Mouse (Mus musculus) embryonic fibroblast, embryonic 13.5 days (primary cell): ENCODE results near the gene Col20a1. TPM values are rescaled to one million over a fixed set of nuclear protein-coding genes. Genes with fewer than 3 reads are reported as not detected.
A peak's percentile ranks its signal among the peaks of the same experiment; 100 is the strongest.

Source experiments
- H3K27ac ChIP-seq: 2 replicates; pipeline ENCODE4 v1.5.1; 2012; ENCODE audit warnings: low read length, control low read depth, inconsistent platforms; ENCODE audit not compliant: insufficient read depth
- H3K4me1 ChIP-seq: 2 replicates; pipeline ENCODE4 v1.6.1; 2011; ENCODE audit warnings: low read length; ENCODE audit not compliant: control insufficient read depth, insufficient read depth
- H3K4me3 ChIP-seq: 2 replicates; pipeline ENCODE4 v1.5.1; 2011; ENCODE audit warnings: mild to moderate bottlenecking, control low read depth, low read length; ENCODE audit not compliant: insufficient read depth
- CTCF ChIP-seq: IDR thresholded peaks from 2 replicates; pipeline ENCODE4 v1.5.1; 2011; ENCODE audit warnings: mild to moderate bottlenecking, control low read depth, low read length, moderate library complexity, borderline replicate concordance; ENCODE audit not compliant: insufficient read depth
- POLR2A ChIP-seq: IDR thresholded peaks from 2 replicates; pipeline ENCODE4 v1.6.1; 2011; ENCODE audit warnings: low read depth, mild to moderate bottlenecking, control low read depth, low read length, moderate library complexity
- polyA plus RNA-seq: library from polyadenylated mRNA; stranded (reverse); fragments of >200 nt; gene quantifications from 2 replicates; pipeline ENCODE4 v1.2.4, GENCODE M21; 2011; ENCODE audit warnings: low read depth; ENCODE audit not compliant: missing spikeins, insufficient read length

Col20a1 gene
- polyA plus RNA-seq, 1 experiment = 0.23 TPM

GRCm38 (mm10) chr2:181035186-181035585 is 48.9 kb downstream of the Col20a1 start:
- Histone ChIP-seq H3K4me1 (no peaks in the 10 kb centered on the region), H3K4me3 (no peak overlapping the region), H3K27ac (no peak overlapping the region)
- TF ChIP-seq POLR2A (no peak), CTCF (no peak)

- no peak overlapping the region for H3K27ac ChIP-seq
- no peak overlapping the region for H3K4me3 ChIP-seq
- TF ChIP-seq CTCF = no peak
- TF ChIP-seq POLR2A = no peak
- no peaks in the 10 kb centered on the region for H3K4me1 ChIP-seq
Observed at GRCm38 (mm10) chr2:181036561-181036960, 50.2 kb downstream of the Col20a1 start.

DNA sequence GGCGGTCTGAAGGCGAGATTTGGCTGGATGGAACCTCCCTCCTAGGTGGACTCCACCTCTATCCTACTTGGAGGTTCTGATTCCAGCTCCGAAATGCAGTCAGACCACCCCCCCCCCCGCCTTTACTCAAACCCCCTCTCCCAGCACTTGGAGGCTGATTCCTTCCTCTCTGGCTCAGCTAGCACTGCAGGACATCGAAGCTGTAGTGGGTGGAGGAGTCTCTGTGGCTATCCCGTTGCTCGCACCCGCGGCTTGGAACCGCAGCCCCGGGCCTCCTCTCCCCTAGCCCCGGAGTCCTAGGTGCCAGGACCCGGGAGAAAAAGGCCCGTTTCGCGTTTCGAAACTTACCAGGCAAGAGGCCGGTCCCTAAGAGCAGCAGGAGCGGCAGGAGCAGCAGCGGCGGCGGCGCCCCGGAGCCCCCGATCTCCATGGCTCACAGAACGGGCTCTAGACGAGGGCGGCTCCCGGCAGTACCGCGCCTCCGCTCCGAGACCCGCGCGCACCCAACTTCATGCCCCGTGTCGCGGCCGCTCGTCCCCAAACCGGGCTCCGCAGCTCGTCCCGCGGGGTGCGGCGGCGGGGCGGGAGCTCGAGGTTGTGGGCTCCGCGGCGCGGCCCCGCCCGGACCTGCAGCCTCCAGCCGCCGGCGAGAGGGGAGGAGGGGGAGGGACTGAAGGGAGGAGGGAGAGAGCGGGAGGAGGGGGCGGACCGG is 52.5 kb downstream of the Col20a1 start:
- no peak overlapping the region for H3K27ac ChIP-seq
- no peaks in the 10 kb centered on the region for H3K4me1 ChIP-seq
- no peak for TF ChIP-seq POLR2A
- H3K4me3 ChIP-seq = peak overlapping the region; percentile 8; the same call in 1 of the 2 replicates

DNA sequence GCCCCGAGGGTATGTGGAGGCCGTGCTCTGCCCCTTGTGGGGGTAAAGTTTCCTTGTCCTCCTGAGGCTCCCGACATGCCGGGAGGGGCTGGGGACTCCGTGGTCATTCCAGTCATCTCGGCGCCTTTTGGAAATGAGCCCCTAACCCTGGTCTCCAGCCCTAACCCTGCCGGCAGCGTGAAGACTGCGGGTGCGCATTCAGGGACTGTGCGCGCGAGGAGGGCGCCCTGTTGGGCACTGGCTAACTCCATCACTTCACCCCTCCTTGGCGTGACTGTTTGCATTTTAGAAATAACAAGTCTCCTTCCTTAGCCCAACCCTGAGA is 53.0 kb downstream of the Col20a1 start:
- no peak for TF ChIP-seq CTCF
- Histone ChIP-seq H3K4me3 (peak overlapping the region; percentile 8; the same call in 1 of the 2 replicates), H3K27ac (no peak overlapping the region), H3K4me1 (no peaks in the 10 kb centered on the region)

DNA sequence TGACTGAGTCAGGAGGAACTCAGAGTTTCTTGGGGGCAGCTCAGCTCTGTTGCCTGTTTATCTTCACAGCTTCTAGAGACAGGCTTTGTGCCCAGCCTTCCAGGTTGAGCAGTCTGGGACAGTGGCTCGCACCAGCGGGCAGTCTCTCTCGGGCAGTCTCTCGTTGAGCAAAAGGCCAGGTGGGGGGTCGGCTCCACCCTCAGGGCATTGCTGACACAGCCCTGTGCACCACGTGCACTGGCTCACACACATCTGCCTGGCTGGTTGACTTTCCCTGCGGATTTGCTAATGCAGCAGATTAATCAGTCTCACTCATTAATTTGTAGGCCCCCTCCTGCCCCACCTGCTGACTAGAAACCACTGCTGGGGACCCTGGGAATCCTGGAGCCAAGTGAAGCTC is 55.6 kb downstream of the Col20a1 start:
- no peaks in the 10 kb centered on the region for H3K4me1 ChIP-seq
- no peak overlapping the region for H3K4me3 ChIP-seq
- no peak for TF ChIP-seq POLR2A
- H3K27ac ChIP-seq = no peak overlapping the region

- Histone ChIP-seq H3K27ac (no peak overlapping the region), H3K4me3 (no peak overlapping the region), H3K4me1 (no peaks in the 10 kb centered on the region)
- TF ChIP-seq POLR2A (no peak), CTCF (no peak)
Observed at GRCm38 (mm10) chr2:181042376-181042775, 56.0 kb downstream of the Col20a1 start.

DNA sequence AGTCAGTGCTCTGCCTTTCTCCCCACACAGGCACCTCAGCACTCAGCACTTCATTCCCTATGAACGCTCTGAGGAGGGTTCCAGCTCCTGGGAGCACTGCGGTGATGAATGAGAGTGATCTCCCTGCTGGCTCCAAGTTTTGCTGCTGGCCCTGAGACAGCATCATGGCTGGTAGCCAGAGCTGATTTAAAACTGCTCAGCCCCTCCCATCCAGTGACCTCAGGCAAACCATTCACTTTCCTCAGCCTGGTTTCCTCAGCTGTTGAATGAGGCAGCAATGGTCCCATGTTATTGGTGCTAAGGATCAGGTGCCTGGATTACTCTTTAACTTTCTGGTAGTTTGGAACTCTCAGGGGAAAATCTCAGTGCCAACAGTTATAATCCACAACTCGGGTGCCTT is 57.1 kb downstream of the Col20a1 start, which contains the start of gene Chrna4:
Gene Chrna4 (minus strand): TSS at position 110 of the 400 bp plus-strand sequence.
- Histone ChIP-seq H3K4me3 (no peak within 1 kb of the TSS), H3K4me1 (no peaks in the 10 kb centered on the region), H3K27ac (no peak within 1 kb of the TSS)
- no peak for TF ChIP-seq CTCF
- no peak for TF ChIP-seq POLR2A

DNA sequence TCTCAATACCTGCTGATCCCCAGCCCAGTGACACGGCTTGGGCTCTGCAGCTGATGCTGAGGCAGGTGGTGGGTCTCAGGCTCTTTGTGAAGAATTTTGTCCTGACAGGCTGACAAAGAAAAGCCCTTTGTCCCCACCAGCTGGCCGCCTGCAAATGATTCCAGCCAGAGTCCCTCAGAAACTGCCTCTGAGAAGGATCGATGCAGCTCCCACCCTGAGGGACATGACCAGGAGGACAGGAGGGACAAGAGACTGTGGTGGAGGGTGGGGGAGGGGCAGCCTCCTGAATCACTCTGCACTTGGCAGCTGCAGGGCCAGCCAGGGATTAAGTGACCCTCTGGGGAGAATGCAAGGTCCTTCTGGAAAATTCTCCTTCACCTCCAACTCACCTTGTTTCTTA is 57.7 kb downstream of the Col20a1 start:
- no peak for TF ChIP-seq POLR2A
- TF ChIP-seq CTCF = no peak
- H3K4me3 ChIP-seq = no peak overlapping the region
- no peak overlapping the region for H3K27ac ChIP-seq
- no peaks in the 10 kb centered on the region for H3K4me1 ChIP-seq

- no peak overlapping the region for H3K4me3 ChIP-seq
- no peak overlapping the region for H3K27ac ChIP-seq
- no peaks in the 10 kb centered on the region for H3K4me1 ChIP-seq
- TF ChIP-seq CTCF (no peak), POLR2A (no peak)
Observed at GRCm38 (mm10) chr2:181048252-181048945, 62.1 kb downstream of the Col20a1 start.

DNA sequence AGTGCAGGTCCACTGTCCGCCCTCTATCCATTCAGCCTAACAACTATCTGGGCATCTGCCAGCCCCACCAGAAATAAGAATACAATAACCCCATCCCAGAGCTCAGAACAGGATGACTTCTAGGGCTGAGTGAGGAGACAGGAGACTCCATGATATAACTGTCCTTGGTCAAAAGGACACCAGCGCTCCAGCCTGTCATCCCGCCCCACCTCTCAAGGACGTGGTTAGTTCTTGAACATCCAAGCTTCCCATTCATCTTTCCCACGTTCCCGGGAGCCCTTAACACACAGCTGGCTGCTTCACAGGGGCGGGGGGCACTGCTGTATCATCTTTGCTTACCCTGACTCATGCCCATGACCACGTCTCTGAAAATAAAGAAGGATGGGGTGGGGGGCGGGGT is 62.7 kb downstream of the Col20a1 start:
- Histone ChIP-seq H3K4me1 (no peaks in the 10 kb centered on the region), H3K4me3 (no peak overlapping the region), H3K27ac (no peak overlapping the region)
- TF ChIP-seq CTCF (no peak), POLR2A (no peak)
